Mouse (Mus musculus) liver, embryonic 14.5 days (tissue): ENCODE measurements around the gene Xxylt1.

Source experiments
- CTCF ChIP-seq: IDR thresholded peaks from 2 replicates; pipeline ENCODE4 v1.5.1; 2016; ENCODE audit warnings: antibody characterized with exemption, low read depth, control low read depth
- EP300 ChIP-seq: IDR thresholded peaks from 2 replicates; pipeline ENCODE4 v1.6.1; 2016; ENCODE audit warnings: antibody characterized with exemption, low read depth

DNA sequence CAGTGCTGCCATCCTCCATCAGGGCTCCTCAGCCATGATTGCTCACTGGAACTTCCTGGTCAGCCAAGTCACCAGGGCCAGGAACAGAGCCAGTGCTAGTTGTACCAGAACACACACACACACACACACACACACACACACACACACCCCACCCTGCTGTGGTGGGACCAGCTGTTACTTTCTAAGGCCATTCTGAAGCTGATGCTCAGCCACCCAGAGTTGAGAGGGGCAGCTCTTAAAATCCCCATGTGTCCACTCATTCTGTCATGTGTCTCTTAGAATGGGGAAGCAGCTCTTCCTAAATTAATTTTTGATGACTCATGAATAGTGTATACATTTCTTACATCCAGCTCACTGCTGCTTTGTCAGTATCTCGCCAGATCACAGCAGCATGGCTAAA, 158.7 kb downstream of the Xxylt1 start:
- TF ChIP-seq CTCF = no peak
- no peak for TF ChIP-seq EP300
